Mouse (Mus musculus): ENCODE results near the gene Cldn2. TPM values are rescaled to one million over a fixed set of nuclear protein-coding genes. Genes with fewer than 3 reads are reported as not detected.

The Cldn2 gene
- polyA plus RNA-seq, 1 experiment = not detected

DNA sequence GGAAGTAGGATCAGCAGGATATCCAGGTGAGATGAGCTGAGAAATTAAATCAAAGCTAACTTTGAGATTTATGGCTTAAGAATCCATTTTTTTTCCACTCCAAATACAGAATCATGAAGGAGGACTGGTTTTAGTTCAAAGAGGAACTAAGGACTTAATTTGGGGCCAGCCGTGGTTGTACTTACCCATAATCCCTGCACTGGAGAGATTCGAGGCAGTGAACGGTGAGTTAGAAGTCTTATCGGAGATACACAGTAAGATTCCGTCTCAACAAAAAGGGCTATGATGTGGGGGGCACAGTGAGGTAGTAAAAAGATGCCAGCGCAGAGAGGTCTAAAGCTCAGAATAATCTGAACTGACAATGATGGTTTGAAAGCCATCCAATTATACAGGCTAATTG, 4.6 kb upstream of the Cldn2 start:
- TF ChIP-seq GATA1 (IDR thresholded peaks at IDR 0.05; ENCODE audit: low read length) = no peak

DNA sequence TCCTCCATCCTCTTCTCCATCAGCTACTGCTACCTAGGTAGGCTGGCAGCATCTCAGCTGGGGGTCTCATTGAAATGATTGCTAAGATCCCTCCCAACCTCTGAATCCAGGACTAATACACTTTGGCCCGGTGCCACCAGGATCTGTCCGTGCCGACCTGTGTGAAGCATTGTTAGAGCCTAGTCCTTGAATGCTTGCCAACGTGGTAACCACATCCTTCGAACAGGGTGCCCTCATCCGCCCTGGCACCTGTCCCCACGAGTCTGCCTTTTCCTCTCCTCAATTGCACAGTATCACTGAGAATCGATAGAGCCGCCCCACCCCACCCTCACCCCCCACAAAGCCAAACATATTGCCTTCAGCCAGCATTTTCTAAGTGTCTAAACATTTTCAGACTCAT, 2.8 kb upstream of the Cldn2 start:
- TF ChIP-seq GATA1 (IDR thresholded peaks at IDR 0.05; ENCODE audit: low read length) = no peak

- TF ChIP-seq GATA1 (IDR thresholded peaks at IDR 0.05; ENCODE audit: low read length) = no peak
Observed at GRCm38 (mm10) chrX:139799953-139800352, 675 bp upstream of the Cldn2 start.

- no peak for TF ChIP-seq GATA1 (IDR thresholded peaks at IDR 0.05; ENCODE audit: low read length)
Observed at GRCm38 (mm10) chrX:139803028-139803427, 2.4 kb downstream of the Cldn2 start.

DNA sequence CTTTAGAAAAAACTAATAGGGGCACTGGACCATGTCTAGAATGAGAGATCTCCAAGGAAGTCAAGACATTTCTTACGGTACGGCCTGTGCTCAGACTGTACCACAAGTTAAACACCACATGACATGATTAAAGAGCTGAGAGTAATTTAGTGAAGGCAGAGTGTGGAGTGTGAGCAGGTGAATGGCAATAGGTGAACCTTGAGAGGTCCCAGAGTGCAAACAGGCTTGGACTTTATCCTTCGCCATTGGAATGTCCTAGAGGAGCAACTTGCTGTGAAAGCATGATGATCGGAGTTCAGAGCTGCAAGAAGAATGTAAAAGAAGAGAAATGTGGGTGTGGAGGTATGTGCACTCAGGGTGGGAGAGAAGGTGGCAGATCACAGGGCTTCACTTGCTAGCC, 5.3 kb downstream of the Cldn2 start:
- TF ChIP-seq GATA1 (IDR thresholded peaks at IDR 0.05; ENCODE audit: low read length) = no peak

- TF ChIP-seq GATA1 (IDR thresholded peaks at IDR 0.05; ENCODE audit: low read length) = no peak
Observed at GRCm38 (mm10) chrX:139807391-139807790, 6.8 kb downstream of the Cldn2 start.

DNA sequence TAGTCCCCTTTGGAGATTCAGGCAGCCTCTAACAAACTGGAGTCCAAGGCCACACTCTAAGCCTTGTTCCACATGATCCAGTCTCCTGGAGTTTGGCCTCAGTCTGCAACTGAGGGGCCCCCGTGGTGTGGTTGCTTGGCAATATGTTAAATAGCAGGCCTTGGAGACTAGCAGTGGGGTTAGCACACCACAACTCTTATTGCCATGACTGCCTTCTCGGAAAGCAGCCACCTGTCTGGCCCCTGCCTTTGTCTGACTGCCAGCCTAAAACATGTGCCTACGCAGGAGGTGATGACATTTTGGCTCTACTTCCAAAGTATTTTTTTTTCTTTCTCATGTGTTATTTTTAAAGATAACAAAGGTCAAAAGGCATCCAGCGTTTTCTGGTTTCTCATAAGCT, 7.5 kb downstream of the Cldn2 start:
- TF ChIP-seq GATA1 (IDR thresholded peaks at IDR 0.05; ENCODE audit: low read length) = no peak

- TF ChIP-seq GATA1 (IDR thresholded peaks at IDR 0.05; ENCODE audit: low read length) = no peak
Observed at GRCm38 (mm10) chrX:139808501-139808900, 7.9 kb downstream of the Cldn2 start.

- TF ChIP-seq GATA1 (IDR thresholded peaks at IDR 0.05; ENCODE audit: low read length) = no peak
Observed at GRCm38 (mm10) chrX:139812636-139813298, 12.1 kb downstream of the Cldn2 start.

DNA sequence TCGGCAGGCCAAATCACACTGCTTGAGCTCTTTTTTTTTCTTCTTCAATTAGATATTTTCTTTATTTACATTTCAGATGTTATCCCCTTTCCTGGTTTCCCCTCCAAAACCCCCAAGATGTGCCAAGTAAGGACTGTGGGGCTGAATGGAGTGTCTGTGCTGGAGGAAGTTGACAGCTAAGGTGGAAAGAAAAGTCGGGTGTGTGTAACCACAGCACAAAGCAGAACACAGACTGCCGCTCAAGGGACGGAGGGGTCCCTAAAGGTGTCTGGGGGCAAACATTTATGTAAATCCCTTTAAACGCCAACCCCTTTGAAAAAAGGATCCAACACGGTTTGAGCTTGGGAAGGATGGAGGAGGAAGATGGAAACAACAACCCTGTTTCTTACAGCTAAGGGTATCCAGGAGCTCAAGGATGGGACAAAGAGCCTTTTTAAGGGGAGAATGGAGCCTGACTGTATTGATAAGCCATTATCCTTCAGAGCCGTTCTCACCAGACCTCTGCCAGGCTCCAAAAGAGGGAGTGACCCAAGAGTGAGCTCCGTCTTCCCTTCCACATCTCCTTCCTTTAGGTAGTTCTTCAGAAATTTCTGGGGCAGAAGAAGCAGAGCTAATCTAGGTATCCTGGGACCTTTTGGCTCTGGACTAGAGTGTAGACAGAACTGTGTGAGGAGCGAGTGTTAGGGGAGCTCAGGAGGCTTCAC, 12.8 kb downstream of the Cldn2 start:
- TF ChIP-seq GATA1 (IDR thresholded peaks at IDR 0.05; ENCODE audit: low read length) = no peak

GRCm38 (mm10) chrX:139814018-139814635, 13.5 kb downstream of the Cldn2 start:
- peak; percentile 82 for TF ChIP-seq GATA1 (IDR thresholded peaks at IDR 0.05; ENCODE audit: low read length)

- no peak for TF ChIP-seq GATA1 (IDR thresholded peaks at IDR 0.05; ENCODE audit: low read length)
Observed at GRCm38 (mm10) chrX:139815201-139815600, 14.6 kb downstream of the Cldn2 start.

DNA sequence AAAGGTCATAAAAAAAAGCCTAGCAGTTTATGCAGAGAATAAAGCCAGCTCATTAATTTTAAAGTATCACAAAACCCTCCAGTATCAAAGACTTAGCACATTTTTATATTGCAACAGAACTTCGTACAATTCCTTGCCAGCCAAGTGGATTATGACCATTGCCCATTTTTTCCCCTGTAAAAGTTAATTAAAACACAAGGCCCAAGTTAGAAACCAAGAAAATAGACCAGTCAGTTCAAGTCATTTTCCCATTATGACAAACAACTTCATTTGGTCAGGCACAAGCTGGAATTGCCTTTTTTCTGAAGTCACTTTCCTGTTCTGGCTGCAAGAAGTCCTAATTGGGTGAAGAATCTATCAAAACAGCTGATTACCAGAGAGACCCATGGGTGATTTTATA, 24.8 kb downstream of the Cldn2 start:
- no peak for TF ChIP-seq GATA1 (IDR thresholded peaks at IDR 0.05; ENCODE audit: low read length)

DNA sequence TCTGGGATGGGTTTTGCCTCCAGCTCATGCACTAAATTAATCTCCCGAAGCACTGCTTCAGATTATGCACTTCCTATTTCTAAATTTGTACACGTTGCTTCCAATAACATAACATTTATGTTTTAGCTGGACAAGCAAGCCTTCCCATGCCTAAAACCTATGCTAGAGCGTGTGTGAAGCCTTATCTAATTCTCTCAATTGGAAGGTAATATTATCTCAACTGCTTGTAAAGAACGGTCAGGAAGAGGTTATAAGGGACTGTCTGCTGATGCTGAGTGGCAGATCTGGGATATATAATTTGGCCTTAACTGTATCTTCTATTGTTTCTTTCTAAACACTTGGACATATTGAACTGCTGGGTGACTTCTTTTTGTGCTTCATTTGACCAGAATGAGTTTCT, 26.3 kb downstream of the Cldn2 start:
- TF ChIP-seq GATA1 (IDR thresholded peaks at IDR 0.05; ENCODE audit: low read length) = no peak

DNA sequence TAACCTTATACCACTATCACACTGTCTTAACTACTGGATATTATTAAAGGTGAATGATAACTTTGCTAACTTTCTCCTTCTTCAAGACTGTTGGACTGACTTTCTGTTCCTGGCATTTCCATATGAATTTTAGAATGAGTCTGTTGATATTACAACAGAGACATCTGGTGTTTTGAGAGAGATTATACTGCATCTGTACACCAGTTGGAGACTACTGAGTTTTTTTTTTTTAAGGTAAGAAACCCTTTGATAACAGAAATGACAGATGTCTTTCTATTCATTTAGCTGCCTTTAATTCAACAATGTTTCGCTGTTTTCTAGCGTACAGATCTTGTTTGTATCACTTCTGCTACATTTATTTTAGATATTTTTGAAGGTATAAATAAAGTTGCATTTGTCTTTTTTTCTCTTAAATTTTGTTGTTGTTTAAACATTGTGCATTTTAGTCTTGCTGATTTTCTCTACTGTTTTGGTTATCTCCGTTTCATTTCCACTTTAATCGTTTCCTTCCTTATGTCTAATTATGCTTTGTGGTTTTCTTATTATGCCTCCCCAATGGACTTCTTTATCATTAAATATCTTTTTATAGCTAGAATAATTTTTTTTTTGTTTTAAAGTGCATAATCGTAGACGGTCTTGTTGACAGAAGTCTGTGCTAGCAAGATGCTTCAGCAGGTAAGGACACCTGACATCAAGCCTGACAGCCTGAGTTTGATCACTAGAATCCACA, 27.9 kb downstream of the Cldn2 start:
- TF ChIP-seq GATA1 (IDR thresholded peaks at IDR 0.05; ENCODE audit: low read length) = no peak

DNA sequence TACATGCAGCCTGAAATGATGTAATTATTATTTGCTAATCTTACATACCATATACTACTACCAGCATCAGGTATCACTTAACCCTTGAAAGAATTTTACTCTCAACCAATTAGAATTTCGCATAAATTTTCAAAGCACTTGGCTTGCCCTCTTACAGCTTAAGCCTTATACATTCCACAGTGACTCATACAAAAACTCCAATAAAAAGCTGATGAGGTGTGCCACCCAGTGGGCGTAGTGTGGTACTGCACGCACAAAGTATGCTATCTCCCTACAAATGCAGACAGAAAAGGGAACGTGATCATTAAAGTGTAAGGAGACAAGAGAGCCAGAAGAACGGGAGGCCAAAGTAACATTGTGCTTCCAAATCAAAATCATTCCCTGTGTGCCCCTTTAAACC, 31.8 kb downstream of the Cldn2 start:
- TF ChIP-seq GATA1 (IDR thresholded peaks at IDR 0.05; ENCODE audit: low read length) = no peak
